Mouse (Mus musculus): Measurements from ENCODE around the gene Fam117b.

- TF ChIP-seq POLR2A (IDR thresholded peaks at IDR 0.05; ENCODE audit: low read depth, low read length), result no peak
- no peak for TF ChIP-seq CTCF (IDR thresholded peaks at IDR 0.05; ENCODE audit: extremely low read depth, insufficient read depth, insufficient read length, insufficient replicate concordance)
These were observed 14.4 kb downstream of the Fam117b start for GRCm38 (mm10) chr1:59927131-59927680.

Measured in spleen, adult 2 months (tissue).